Mouse (Mus musculus) lung, adult 2 months (tissue): ENCODE data around the gene Prpf18.

Experiments
- CTCF ChIP-seq: fragments of 200-500 bp; IDR thresholded peaks from 2 replicates; pipeline ENCODE4 v1.5.1; 2011; ENCODE audit warnings: mild to moderate bottlenecking, low read length, control low read depth; ENCODE audit not compliant: insufficient read depth
- POLR2A ChIP-seq: fragments of 200-500 bp; IDR thresholded peaks from 2 replicates; pipeline ENCODE4 v1.6.1; 2011; ENCODE audit warnings: low read depth, mild to moderate bottlenecking, control low read depth, low read length, borderline replicate concordance; ENCODE audit errors: extremely low read depth

DNA sequence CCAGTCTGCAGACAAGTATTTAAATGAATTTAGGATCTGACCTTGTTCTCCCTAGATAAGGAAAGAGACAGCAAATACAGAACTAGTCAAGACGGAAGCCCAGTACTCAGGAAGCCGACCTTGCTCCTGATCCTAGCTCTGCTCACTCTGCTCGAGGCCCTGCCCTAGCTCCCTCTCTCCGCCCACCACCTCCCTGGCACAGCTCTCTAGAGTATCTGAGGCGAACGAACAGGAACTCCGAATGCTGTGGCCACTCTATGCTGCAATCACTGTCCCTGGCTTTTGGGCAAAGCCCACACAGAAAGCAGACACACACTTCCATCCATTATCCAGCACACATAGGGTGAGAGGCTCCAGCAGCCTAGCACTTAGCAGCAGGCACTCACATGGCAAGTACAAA is 15.3 kb downstream of the Prpf18 start:
- no peak for TF ChIP-seq POLR2A
- no peak for TF ChIP-seq CTCF
